Mouse (Mus musculus): Measurements from ENCODE around the gene Fam180a. TPM values are rescaled to one million over a fixed set of nuclear protein-coding genes. Genes with fewer than 3 reads are reported as not detected.

Fam180a gene
- polyA plus RNA-seq (2017; shearing (Covaris generic)), result not detected

GRCm38 (mm10) chr6:35326111-35326515 lies at the start of gene Fam180a:
Gene Fam180a (minus strand): TSS chr6:35326141.

GRCm38 (mm10) chr6:35308037-35308436 lies 17.9 kb downstream of the Fam180a start, which contains the start of gene Slc13a4:
Gene Slc13a4 (minus strand): TSS chr6:35308131.

Other genes starting within 250 kb of the Fam180a start
- gene Cnot4, start 192.4 kb downstream of the Fam180a start, polyA plus RNA-seq (2017; shearing (Covaris generic)), result 10 to 100 TPM; 52.0 to 53.9 TPM
- gene Nup205, start 148.7 kb downstream of the Fam180a start, polyA plus RNA-seq (2017; shearing (Covaris generic)), result 10 to 100 TPM; 24.8 to 30.6 TPM
- gene Slc13a4, start 18.0 kb downstream of the Fam180a start, polyA plus RNA-seq (2017; shearing (Covaris generic)), result 1 to 10 TPM in 1 of 2 experiments, under 1 TPM in 1; 0.55 to 1.6 TPM
- gene Mtpn, start 213.7 kb upstream of the Fam180a start, polyA plus RNA-seq (2017; shearing (Covaris generic)), result 10 to 100 TPM; 73.8 to 83.7 TPM

All from inflammation-experienced regulatory T-cells (primary cell).